Mouse (Mus musculus) kidney, adult 9 months (tissue): Measurements from ENCODE around the gene Tmem252.
"Not testable (repeated sequence)": the region's sequence is repeated elsewhere in the genome, so short reads cannot be mapped to it uniquely, and the experiment has no call there.

ENCODE experiments used
- DNase-seq: peaks from one replicate; pipeline ENCODE4 v3.0.0; 2022

The Tmem252 gene

DNA sequence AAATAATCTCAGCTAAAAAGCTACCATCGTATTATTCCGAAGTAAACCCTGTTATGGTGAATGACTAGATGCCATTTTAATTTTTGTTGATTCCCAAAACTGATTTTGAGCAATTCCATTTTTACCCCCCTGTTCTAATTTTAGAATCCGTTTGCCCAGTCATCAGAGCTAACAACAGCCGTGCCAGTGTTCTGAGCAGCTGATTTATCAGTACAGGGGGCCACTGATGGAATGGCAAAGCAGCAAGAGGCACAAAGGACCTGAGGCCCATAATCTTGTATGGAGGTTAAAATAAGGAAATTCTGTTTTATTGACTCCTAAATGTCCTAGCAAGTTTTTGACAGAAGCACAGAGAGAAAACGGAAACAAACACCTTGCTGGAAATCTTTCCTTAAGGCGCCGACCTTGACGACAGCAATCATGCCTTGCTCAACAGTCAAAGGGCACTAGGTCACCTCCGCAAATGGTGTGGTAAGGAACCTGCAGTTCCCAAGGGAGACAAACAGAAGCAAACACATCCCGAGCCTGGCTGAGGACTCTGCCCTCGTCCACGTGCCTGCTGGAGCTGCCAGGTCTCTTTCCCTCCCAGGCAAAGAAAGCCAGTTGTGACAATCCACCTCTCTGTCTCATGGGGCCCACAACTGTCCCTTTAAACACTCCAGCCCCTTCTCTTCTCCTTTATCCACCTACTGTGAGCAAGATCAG, 9.4 kb downstream of the Tmem252 start:
- peak; percentile 91 for DNase-seq

DNA sequence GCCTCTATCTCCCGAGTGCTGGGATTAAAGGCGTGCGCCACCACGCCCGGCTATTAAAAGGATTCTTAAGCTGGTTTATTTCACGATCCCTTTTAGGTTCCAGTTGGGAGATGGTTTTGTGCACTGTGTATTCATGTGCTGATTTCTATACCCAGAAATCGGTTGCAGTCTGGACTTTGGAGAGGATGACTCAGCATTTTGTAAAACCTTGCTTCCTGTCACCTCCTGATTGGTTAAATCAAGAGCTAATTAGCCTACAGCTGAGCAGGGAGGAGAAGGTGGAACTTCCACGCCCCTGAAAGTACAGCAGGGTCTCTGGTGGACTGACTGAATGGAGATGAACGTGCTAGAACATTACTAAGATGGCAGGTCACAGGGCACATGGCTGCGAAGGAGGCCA, 12.6 kb downstream of the Tmem252 start:
- no peak for DNase-seq

DNA sequence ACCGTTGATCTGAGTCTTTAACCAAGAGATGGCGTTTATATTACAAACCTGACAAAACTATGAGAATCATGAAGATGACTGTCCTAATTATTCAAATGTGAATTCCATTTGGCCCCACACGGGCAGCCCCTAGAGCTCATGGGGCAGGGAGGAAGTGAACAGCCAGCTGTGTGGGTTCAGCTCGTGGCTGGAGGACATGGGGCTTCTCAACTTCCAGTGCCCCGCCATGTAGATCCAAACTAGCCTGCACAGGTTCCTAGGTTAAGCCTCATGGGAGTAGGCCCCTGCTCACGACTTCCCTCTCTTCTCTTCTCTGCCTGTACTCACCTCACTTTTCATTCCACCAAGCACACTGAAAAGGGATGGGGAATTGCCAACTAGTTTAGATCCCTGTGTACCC, 14.5 kb downstream of the Tmem252 start:
- no peak for DNase-seq

DNA sequence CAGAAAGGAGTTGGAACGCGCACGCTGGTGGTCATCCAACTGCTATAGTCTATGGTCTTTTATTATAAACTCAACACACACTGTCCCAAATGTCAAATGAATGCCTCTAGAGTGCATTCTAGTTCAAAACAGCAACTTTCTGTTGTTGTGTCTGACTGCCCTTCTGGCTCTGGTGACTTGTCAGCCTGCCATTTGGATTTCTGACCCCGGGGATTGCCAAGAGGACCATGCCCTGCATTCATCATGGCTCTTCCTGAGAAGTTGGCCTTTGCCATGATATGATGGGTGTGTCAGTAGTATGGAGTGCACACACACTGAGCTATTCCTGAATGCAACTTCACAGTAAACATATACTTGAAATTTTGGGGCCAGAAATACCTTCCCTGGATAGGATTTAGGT, 15.7 kb downstream of the Tmem252 start:
- DNase-seq: peak; percentile 77

DNA sequence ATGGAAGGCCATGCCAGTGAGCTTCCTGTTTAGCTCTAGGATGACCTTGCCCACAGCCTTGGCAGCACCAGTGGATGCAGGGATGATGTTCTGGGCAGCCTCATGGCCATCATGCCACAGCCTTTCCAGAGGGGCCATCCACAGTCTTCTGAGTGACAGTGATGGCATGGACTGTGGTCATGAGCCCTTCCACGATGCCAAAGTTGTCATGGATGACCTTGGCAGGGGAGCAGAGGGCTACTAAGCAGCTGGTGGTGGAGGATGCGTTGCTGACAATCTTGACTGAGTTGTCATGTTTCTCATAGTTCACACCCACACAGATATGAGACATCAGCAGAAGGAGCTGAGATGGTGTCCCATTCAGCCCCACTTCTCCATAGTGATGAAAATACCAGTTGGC, 18.9 kb downstream of the Tmem252 start:
- DNase-seq: no peak

DNA sequence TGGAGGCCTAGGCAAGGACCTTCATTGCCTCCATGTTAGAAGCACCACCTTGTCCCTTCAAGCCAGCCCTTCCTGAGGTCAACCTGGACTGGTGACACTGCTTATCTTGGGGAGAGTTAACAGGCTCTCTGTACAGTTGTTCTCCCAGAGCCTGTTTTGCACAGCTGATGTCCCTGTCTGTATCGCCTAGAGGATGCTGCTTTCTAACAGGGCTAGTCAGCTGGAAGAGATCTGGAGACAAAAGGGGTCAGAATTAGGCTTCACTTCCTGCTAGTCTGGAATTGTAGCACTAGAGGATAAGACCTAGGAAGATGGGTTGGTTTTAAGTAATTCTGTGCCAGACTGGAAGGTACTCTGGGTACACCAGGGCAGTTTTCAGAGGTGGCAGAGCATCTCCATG, 24.1 kb downstream of the Tmem252 start:
- no peak for DNase-seq

DNA sequence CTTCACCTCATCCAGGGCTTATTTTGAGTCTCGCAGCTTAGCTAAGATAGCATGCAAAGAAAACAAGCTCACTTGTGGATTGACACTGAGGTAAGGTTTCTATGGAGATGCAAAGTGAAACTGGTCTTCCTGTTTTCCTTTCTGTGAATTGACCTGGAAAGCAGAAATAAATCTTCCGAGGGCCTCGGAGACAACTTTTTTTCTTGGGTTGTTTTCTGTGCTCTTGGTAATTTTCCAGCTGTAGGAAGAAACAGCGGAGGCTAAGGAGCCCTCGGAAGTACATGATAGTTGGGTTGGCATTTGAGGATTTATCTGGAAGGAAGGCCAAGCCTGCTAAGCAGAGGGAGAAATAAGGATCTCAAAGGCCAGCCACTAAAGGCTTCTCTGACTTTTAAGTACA, 24.8 kb downstream of the Tmem252 start:
- peak; percentile 46 for DNase-seq

DNA sequence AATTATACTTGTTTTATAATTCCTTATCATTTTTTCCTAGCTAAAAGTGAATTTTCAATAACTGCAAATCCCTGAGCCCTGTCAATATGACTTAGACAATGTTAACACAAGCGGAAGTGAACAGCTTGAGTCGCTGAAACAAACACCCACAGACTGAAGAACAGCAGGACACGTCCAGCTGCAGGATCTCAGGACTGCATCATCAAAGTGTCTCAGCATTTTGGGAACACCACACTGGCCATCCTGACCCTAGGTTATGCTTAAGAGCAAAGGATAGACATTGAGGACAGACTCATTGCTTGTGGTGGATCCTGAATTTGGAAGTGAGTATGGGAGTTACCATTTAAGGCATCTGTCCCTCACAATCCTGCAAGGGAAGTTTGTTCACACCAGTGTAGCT, 25.4 kb downstream of the Tmem252 start:
- no peak for DNase-seq

DNA sequence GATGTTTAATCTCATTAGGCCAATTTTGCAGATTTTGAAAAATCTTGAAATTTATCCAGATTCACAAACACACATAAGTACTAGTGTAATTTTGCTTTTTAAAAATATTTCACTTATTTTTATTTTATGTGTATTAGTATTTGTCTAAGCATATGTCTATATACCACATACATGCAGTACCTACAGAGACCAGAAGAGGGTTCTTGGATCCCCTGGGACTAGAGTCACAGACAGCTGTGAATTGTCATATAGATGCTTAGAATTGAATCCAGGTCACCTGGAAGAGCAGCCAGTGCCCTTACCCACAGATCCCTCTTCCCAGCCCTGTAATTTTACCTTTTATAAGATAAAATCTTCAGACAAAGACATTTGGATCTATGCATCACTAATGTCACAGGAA, 26.1 kb downstream of the Tmem252 start:
- no peak for DNase-seq

DNA sequence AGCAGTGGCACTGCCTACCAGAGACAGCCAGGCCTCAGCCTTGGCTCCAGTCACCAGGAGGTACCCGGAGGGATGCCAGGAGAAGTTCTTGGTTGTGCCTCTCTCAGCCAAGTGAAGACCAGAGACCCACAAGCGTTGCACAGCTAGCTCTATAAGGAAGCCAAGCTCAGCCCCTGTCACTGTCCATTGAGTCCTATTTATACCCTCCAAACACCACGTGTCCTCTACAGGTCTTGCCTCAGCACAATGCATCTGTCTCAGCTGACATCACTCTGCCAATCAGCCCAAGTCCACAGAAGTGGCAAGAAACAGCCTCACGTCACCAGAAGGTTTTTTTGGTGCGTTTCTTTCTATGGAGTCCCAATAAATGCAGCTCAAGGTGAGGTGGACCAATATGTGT, 26.9 kb downstream of the Tmem252 start:
- no peak for DNase-seq

DNA sequence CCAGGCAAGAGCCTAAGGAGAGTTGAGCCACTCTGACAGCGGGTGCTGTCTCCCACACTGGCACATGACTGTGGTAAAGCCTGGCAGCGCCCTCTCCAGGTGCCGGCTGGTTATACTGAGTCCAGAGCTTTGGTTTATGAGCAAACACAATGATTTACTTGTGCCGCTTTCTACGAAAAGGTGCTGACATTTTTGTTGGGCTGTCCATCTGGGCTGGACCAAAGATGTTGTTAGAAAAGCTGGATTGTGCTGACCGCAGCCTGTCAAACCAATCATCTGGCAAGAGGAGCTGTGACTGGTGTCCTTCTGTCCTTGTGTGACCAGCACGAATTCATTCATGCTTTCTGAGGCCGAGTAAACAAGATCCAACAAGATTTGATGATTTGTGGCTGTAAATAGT, 27.9 kb downstream of the Tmem252 start:
- DNase-seq: peak; percentile 68

DNA sequence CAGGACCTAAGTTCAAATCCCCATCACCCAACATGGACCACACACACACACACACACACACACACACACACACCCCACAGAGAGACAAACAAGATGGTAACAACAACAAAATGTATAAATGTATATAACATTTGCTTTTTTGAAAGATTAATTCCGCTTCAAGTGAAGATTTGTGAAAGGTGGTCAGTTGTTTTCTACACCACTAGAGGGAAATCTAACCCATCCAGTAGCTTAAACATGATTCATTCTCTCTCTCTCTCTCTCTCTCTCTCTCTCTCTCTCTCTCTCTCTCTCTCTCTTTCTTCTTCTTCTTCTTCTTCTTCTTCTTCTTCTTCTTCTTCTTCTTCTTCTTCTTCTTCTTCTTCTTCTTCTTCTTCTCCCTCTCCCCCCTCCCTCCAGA, 29.4 kb downstream of the Tmem252 start:
- not testable (repeated sequence) for DNase-seq

DNA sequence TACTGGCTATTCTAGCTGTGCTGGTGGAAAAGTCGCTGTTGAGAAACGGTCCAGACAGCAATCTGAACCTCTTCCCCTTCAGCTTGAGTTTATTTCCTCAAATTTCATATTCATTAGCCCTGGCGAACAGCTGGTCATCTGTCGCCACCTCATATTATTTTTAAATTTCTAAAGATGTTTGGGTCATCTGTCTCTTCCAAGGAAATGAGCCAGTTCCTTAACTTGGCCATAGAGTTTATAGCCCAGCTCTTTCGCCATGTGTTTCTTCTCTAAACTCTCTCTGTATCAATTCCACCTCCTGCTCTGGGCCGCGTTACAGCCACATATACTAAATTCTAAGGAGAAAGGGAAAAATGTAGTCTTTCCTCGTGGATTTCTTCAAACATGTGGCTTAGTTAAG, 29.9 kb downstream of the Tmem252 start:
- no peak for DNase-seq

DNA sequence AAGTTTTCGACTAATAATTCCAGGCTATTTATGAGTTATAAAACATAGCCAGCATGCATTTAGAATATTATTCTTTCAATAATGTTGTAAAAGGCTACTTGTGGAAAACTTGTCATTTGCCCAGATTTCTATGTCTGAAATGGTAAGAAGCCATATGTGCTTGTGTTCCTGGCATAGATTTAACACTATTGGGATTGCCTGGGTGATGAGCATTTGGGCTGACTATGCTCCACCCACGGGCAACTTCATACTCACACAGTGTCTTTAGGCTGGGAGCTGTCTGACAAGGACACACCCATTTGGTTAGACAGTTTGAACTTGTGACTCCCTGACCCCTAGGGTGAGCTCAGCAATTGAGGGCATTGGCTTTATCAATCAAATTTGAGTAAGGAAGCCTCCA, 30.5 kb downstream of the Tmem252 start:
- no peak for DNase-seq

DNA sequence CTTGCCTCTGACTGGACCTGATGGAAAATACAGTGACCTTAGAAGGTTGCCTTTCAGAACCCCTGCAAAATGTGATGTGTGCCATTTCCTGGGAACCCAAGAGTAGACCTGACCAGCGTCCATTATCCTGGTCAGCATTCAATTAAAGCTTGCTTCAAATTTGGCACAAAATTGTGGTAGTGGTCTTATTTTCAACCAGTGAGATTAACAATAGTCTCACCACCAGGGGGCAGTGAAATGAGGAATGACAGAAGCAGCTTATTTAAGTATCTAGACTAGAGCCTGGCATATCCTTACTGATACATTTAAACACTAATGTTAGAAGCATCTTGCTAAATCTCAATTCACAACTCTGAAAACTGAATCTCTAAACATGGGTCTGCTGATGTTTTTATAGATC, 31.6 kb downstream of the Tmem252 start:
- DNase-seq: peak; percentile 48

DNA sequence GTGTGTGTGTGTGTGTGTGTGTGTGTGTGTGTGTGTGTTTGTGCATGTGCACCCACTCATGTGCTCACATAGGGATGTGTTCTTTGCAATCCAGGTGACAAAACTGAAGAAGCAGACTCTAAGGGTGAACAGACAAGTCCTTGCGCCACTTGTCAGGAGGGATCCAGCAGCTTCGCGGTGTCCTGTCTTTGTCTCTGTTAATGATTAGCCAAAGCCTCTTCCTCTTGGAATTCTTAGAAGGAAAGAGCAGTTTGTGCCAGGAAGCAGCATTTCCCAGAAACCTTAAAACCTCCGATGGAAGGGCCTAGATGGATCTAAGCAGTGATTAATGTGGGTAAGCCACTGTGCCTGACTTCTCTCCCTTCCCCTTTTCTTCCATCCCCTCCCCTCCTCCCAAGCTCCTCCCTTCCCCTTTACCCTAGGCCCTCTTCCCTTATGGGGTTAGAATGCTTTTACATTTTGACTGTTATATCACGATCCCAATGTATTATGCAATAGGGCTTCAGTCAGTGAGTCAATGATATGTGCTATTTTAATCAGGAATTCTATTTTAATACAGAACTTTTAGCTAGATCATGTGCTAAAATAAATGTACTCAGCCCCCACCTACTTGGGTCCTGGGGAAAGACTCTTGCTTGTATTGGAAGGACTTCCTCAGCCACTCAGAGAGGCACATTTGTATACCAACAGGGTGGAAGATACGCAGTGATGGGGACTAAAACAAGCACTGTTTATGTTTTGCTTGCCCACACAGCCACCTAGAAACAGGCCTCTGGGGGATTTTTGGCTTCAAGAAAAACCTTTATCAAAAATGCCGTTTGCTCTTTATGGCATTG, 33.5 kb downstream of the Tmem252 start:
- peak; percentile 49 for DNase-seq

DNA sequence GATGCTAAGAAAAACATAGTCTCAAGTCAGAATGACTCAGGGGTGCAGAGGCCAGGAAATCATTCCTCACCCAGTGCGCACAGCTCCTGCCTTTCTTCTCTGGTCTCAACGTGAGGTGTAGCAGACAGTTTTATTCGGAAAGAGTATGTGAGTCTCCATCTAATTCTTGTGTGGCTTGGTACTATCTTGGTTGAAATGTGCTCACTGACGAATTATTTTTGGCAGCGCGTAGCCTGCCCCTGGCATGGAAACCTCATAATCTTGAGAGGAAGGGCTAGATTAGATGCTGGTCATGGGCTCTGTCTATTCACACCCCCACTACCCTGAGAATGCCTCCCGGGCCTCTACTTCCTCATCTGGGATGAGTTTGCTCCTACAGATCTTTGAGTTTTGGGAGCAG, 34.2 kb downstream of the Tmem252 start:
- no peak for DNase-seq

DNA sequence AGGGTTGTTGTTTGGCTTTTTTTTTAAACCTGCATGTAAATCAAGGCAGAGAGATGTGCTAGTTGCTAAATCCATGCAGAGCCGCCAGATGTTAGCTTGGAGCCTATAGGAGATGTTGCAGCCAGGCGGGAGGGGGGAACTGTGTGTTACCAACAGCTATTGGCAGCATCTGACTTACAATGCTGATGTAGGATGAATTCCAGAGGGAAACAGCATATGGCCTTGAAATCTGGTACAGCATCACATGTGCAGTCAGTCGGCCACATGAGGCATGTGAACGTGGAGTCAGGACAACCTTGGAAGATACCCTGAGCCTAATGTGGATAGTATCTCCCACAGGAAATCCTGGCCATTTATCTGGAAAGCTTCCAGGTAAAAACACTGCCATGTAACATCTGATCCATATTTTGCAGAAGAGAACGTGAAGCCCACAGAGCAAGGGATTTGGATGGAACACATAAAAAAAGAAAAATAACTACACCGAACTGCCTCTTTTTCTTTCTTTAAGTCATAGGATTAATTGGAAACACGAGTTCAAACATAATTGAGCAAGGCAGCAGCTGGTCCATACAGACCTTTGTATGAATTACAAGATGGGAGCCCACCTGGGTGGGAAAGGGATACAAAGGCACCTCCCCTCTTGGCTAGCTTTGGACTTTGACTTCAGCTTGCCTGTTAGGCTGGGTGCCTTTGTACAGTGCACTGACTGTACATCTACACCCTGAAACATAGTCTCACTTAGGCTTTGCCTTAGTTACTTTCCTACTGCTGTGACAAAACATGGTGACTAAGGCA, 42.7 kb downstream of the Tmem252 start:
- no peak for DNase-seq

DNA sequence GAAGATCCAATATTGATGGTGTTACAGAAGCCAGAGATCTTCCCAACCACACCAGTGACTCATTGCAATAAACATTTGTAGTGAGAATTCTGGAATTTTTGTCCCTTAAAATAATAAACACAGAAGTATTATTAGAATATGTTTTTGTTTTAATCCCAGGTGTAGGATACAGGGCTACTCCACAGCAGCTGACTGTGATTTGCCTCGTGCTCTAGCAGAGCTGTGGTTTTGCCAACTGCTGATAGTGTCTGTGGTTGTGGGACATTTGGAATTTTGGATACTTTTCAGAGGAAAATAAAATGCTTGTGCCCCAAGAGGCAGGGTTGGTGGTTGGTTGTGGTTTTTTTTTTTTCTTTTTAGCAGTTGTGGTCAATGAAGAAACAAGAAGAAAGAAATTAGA, 44.2 kb downstream of the Tmem252 start:
- DNase-seq: no peak

DNA sequence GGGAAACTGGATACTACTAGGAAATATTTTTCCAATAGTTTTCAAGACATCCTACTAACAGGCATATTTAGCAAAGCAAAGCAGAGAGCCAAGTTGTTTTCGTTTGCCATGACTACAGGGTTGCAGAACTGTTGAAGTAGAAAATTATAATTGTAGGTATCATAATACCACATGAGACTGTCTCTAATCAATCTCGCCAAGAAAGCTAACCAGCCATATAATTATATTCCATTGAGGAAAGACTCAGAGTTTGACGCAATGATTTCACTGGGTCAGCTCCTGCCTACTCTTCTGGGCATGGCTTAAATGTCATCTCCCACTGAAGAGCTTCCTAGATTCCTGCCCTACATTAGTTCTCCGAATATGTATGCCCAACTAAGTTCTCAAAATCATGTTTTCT, 45.7 kb downstream of the Tmem252 start:
- no peak for DNase-seq

DNA sequence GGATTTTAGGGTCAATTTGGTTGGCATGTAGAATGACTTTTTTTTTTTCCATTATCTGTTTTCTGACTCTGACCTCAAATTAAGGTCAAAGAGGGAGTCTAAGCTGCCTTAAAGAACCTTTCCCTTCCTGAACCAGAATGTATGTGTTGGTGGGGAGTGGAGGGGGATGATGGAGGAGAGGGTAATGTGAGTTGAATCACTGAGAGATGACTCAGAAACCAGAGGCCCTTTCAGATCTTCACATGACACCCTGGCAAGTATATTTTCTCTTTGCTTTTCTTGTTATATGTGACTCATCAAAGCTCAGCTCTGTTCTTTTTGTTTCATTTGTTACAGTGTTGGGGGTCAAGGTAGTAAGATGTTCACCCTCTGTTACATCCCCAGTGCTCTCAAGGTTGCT, 46.6 kb downstream of the Tmem252 start:
- no peak for DNase-seq

DNA sequence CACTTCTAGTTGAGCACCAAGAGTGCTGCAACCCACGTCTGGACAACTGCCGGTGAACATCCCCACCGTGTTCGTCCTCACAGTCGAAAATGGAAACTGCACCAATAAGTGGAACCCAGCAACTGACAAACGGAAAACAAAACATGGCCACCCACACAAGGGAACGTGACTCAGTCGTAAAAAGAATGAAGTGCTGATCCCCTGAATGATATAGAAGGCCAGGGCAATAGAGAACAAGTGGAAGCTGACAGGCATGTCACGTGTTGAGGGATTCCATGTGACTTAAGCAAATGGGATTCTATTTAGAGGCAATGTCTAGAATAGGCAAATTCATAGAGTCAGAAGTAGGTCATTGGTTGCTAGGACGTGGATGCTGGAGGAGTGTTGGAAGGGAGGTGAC, 50.6 kb downstream of the Tmem252 start:
- no peak for DNase-seq

DNA sequence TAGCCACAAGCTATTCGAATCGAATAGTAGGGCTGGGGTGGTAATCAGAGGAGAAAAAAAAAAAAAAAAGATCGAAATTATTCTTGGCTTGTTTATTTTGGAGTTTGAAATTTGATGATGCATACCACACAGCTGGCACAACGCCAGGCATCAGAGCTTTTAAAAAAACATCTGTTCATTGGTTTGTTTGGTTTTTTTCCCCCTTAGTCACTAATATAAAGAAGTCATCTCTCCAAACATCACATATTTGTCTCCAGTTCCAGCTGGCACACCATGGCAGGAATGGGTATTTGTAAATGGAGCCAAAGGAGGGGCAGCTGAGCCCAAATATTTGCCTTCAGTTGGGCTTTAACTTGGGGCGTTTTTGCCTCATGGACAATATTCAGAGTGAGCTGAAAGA, 56.9 kb downstream of the Tmem252 start:
- no peak for DNase-seq
